Mouse (Mus musculus) yolk sac, embryonic 10.5 days (tissue): Measurements from ENCODE around the gene Zbtb7a.

Experiments
- DNase-seq: peaks from one replicate; pipeline ENCODE4 v3.0.0-alpha.2; 2017; ENCODE audit warnings: low spot score

Zbtb7a gene

DNA sequence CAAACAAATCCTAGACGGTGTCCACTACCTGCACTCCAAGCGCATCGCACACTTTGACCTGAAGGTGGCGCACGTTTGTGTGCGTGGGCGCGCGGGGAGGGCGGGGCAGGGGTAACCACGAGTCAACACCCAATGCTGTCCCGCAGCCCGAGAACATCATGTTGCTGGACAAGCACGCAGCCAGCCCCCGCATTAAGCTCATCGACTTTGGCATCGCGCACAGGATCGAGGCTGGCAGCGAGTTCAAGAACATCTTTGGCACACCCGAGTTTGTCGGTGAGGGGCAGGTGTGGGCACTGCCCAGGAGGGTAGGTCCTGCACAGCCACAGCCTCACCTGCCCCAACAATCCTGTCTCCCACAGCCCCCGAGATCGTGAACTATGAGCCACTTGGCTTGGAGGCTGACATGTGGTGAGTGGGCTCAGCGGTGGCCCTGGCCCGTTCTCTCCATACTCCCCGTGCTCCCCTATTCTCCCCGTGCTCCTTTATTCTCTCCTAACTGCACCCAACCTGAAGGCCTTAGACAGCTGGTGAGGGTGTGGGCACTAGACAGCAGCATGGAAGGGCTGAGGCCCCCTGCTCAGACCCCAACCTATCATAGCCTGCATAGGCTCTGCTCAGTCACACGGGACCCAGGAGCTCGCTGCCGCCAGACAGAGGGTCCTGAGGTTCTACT lies 55.4 kb downstream of the Zbtb7a start:
- DNase-seq: no peak

DNA sequence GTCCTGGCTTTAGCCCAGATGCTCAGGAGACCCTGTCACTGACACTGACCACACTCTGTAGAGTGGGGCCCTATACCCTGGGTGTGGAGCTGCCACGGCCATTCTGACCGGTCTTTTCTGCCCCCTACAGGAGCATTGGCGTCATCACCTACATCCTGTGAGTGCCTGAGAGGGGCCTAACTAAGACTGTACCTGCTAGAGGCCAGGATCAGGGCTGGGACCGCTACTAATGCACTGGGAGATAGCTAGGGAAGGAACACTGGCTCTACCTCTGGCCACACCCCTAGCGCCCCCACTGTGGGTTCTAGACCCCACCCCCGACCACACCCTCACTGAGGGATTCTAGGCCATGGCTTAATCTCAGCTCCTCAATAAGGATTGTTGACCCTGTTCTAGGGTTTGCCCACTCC lies 55.9 kb downstream of the Zbtb7a start:
- no peak for DNase-seq

DNA sequence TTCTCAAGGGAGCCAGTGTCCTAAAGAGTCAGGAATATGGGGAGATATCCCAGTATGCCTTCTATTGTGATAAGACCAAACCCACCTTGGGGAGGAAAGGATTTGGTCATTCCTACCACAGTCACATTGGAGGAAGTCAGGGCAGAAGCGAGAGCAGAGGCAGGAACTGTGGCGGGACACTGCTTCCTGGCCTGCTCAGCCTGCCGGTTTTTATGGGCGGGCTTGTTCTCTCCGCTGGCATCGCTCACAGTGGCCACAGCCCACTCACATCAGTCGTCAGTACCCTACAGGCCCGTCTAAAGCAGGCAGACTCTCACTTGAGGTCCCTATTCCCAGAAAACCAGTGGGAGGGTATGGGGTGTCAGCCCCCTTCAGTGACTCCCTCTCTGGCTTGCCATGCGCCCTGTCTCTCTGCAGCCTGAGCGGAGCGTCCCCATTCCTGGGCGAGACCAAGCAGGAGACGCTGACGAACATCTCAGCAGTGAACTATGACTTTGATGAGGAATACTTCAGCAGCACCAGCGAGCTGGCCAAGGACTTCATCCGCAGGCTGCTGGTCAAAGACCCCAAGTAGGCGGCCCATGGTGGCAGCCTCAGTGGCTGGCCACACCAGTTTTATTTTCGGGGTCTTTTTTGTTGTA lies 56.4 kb downstream of the Zbtb7a start:
- no peak for DNase-seq

DNA sequence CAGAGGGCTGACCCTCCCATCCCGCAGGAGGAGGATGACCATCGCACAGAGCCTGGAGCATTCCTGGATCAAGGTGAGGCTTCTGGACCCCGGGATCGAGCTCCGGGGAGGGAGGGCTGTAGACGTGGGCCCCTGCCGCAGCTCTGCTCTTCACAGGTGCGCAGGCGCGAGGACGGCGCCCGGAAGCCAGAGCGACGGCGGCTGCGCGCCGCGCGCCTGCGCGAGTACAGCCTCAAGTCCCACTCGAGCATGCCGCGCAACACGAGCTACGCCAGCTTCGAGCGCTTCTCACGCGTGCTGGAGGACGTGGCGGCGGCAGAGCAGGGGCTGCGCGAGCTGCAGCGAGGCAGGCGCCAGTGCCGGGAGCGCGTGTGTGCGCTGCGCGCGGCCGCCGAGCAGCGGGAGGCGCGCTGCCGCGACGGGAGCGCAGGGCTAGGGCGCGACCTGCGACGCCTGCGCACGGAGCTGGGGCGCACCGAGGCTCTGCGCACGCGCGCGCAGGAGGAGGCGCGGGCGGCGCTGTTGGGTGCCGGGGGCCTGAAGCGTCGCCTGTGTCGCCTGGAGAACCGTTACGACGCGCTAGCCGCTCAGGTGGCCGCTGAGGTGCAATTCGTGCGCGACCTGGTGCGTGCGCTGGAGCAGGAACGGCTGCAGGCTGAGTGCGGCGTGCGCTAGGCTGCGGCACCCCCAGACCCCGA lies 57.4 kb downstream of the Zbtb7a start:
- DNase-seq: peak; percentile 87

DNA sequence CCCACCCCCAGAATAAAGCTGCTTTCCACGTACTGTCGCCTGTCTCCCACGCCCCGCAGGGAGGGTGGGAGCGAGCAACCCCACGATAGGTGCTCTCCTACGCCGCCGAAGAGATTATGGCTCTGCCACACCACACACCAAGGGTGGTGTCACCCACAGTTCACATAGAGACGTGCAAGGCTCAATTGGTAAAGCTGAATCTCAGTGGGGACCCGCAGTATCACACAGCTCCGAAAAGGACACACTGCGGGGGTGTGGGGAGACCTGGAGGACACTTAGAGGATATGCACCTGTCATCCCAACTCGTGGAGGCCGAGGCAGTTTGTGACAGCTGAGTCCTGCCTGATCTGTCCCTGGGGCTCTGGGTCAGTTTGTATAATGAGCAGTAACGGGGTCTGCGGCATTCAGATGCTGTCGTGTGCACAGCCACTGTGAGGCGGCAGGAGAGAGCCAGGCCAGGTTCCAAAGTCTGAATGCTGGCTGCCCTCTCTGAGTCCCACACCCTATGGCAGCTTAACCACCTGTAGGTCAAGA lies 58.0 kb downstream of the Zbtb7a start:
- peak; percentile 56 for DNase-seq

DNA sequence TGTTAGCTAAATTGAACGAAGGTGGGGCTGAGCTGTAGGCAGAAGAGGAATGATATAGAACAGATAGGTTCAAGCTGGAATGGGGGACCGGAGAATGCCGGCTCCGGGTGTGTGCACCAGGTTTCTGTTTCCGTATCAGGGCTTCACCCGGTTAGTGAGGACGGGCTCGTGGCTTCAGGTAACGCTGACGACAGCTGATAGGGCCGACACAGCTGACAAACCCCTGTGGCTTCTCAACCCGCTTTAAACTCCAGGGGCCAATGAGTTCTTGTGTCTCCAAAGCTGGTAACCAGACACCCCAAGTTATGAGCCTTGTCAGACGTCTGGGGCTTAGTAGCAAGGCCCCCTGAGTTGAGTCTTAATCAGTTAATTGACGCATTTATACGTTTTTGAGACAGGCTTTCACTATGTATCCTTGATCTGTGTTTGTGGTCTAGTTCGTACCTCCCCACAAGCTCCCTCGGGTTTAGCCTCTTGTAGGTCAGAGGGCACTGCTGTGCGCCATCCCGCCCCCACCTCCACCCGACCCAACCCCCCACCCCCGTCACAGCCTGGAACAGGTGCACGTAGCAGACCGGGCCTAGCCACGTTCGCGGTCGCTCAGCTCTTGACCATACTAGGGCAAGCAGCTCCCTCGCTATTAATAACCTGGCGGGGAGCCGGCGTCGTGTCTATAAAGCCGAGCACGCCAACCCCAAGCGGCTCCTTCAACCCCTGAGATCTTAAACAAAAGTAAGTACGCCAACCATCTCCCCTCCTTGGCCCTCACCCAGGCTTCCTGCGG lies 59.2 kb downstream of the Zbtb7a start:
- DNase-seq: no peak

DNA sequence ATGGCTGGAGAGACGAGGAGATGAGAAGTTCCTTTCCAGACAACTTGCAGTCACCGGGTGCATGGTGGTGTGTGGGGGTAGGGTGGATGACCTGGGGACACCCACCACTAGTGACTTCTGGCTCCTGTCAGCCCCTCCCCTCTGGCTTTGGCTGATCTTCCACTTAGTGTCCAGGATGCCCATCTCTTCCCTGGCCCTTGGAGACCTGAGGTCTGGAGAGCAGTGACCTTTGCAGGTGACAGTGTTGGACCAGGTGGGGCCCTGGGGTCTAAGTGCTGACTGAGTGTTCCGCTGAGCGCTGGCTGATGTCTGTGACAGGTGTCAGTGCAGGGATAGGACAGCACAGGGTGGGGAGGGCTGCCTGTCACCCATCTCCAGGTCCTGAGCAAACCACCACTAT lies 60.3 kb downstream of the Zbtb7a start:
- no peak for DNase-seq

DNA sequence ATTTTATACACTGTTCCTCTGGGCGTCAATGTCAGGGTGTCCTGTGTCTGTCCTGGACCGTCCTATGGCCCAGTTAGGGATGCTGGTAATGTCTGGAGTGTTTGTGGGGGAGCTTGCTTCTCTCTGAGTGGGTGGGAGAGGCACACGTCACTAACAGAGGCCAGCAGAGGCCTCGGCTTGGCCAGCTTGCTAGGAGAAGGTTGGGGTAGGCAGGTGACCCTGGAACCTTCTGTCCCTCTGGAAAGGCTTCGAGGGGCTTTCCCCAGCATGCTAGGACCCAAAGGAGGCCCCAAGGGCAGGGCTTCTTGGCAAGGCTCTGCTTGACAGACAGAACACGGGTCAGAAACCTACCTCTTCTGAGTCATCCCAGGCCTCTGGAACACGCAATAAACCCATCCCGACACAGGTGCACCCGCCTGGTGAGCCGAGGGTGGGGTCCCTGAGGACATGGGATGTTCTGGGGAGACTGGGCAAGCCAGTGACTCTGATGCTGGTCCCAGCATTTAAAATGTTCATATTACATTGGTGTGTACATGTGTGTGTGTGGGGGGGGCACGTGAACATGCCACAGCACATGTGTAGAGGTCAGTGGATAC lies 61.5 kb downstream of the Zbtb7a start:
- DNase-seq: no peak

DNA sequence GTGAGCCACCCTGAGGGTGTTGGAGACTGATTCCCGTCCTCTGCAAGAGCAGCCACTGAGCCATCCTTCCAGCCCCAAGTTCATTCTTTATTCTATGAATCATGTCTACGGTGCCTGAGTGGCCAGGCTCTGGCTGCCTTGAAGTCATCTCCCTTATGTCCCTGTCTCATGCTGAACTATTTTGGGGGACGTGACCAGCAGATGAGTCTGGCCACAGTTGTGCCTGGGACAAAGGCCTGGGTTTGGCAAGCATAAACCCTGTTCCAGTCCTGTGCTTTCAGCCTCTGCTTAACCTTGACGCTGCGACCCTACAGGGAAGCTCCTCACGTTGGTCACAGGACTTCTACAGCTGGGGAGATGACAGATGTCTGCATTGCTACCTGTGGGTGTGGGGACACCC lies 62.3 kb downstream of the Zbtb7a start:
- no peak for DNase-seq

DNA sequence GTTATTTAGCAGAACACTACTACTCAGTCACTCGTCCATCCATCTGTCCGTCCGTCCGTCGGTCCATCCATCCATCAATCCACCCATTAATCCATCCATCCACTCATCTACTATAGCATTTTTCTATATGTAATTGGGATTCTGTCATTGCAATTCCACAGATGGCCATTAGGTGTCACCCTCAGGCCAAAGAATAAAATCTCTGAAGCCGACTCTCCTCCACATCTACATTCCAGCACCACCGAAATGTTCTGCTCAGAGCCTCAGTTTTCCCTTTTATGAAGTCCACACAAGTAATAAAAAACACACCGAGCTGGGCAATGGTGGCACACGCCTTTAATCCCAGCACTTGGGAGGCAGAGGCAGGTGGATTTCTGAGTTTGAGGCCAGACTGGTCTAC lies 63.2 kb downstream of the Zbtb7a start:
- DNase-seq: no peak

DNA sequence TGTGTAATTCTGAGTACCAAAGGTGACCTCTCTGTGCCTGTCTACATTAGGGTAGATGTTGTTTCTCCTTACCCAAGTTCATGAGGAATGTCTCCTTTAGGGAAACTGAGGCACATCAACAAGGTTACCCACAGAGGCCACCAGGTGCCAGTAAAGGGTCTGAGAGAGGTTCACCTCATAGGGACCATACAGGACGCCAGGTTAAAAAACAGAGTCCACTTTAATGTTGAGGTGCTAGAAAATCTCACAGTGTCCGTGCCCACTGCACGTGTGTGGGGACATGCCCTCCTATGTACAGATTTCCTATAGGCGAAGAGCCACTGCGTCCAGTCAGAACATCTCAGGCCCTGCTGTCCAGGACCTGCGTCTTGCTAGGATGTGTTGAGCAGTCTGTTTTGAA lies 64.0 kb downstream of the Zbtb7a start:
- no peak for DNase-seq

DNA sequence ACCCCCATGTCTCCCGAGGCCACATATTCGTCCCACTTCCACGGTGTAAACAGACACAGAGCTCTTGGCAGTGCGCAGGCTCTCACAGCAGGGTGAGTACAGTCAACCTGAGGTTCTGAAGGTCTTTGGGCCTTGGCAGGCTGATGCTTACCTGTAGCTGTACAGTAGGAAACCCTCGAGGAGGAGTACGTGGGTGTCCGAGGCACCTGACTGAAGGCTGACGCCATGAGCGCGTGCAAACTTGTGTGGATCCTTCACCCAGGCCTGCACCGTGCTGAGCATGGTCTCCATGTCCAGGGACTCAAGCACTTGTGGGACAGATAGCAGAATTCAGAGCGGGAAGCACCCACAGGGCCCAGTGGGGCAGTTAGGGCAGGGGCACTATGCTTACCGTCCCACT lies 65.1 kb downstream of the Zbtb7a start:
- no peak for DNase-seq

DNA sequence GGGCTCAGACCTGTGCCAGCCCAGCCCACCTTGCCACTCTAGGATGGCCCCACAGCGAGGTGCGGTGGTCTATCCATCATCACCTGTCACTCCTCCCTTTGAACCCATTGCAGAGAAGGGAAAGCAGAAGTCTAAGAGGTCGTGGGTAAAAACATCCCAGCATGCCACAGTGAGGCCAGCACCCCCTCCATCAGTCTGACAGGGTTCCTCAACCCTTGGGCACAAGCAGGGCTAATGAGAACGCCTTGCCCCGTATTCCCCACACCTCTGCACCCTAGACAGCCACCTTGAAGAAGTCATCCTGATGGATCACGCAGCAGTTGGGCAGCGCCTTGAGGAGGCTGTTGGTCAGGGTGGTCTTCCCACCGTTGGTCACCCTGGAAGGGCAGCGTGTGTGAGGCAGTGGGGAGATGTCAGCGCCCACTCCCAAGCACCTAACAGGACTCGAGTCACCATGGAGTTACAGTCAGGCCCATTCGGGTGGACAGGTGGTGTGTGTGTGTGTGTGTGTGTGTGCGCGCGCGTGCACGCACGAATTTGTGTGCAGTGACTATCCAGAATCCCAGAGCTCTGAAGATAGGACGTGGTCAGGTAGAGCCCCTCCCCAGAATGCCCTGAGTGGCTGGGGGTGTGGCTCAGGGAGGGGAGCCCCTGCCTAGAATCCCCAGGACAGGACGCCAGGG lies 65.7 kb downstream of the Zbtb7a start:
- DNase-seq: no peak

DNA sequence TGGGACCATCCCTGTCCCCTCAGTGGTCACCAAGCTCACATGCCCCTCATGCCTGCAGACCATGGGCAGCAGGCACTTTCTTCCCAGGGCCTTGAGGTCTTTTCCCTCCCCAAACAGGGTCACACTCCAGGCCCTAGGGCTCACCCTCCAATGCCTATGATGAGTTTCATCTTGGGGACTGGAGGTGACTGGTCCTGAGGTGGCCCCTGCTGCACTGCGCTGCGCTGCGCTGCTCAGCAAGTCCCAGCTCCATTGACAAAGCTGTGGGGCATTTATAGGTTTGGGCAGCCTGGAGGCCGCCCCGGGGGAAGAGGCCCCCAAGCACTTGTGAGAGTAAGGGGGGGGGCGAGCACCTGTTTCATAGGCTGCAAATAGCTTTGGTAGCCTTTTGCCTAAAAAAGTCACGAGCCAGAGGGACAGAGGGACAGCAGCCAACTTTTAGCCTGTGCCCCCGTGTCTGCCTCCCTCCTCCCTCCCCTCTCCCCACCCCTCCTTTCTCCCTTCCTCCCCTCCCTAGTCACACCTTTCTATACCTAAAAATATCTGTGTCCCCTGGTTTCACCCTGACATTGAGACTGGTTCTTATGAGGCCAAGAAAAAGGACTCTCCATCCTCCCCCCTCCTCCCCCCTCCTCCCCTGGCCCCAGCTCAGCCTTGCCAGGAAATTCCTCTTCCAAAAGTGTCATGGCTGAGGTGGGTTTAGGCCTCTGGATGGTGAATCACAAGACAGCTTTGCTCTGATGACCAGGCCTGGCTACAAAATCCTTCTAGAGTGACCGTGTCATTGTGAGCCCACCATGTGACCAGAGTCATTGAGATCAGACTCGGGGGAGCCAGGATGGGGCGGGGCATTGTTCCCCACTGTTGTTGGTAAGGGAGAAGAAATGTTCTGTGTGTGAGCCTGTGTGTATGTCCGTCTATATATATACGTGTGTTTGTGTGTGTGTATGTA lies 67.1 kb downstream of the Zbtb7a start, which contains the start of gene Nmrk2:
Nmrk2 (minus strand) TSS at position 245 of the 952 bp plus-strand sequence.
- no peak for DNase-seq
